Mouse (Mus musculus) embryonic fibroblast, embryonic 13.5 days (primary cell): ENCODE measurements around the gene Pbx4. TPM values are rescaled to one million over a fixed set of nuclear protein-coding genes. Genes with fewer than 3 reads are reported as not detected.

Experiments used
- H3K27ac ChIP-seq: 2 replicates; pipeline ENCODE4 v1.5.1; 2012; ENCODE audit warnings: low read length, control low read depth, inconsistent platforms; ENCODE audit not compliant: insufficient read depth
- H3K4me1 ChIP-seq: 2 replicates; pipeline ENCODE4 v1.6.1; 2011; ENCODE audit warnings: low read length; ENCODE audit not compliant: control insufficient read depth, insufficient read depth
- H3K4me3 ChIP-seq: 2 replicates; pipeline ENCODE4 v1.5.1; 2011; ENCODE audit warnings: mild to moderate bottlenecking, control low read depth, low read length; ENCODE audit not compliant: insufficient read depth
- CTCF ChIP-seq: IDR thresholded peaks from 2 replicates; pipeline ENCODE4 v1.5.1; 2011; ENCODE audit warnings: mild to moderate bottlenecking, control low read depth, low read length, moderate library complexity, borderline replicate concordance; ENCODE audit not compliant: insufficient read depth
- POLR2A ChIP-seq: IDR thresholded peaks from 2 replicates; pipeline ENCODE4 v1.6.1; 2011; ENCODE audit warnings: low read depth, mild to moderate bottlenecking, control low read depth, low read length, moderate library complexity
- polyA plus RNA-seq: library from polyadenylated mRNA; stranded (reverse); fragments of >200 nt; gene quantifications from 2 replicates; pipeline ENCODE4 v1.2.4, GENCODE M21; 2011; ENCODE audit warnings: low read depth; ENCODE audit not compliant: missing spikeins, insufficient read length

Gene Pbx4
- polyA plus RNA-seq, 1 experiment, result 3.6 TPM

- no peak overlapping the region for H3K27ac ChIP-seq
Observed at GRCm38 (mm10) chr8:69796721-69797345, 35.5 kb upstream of the Pbx4 start.

GRCm38 (mm10) chr8:69797661-69798060 is 34.6 kb upstream of the Pbx4 start:
- peaks cover under 1% of the 10 kb centered on the region; the same call in 1 of the 2 replicates for H3K4me1 ChIP-seq
- no peak overlapping the region for H3K27ac ChIP-seq
- TF ChIP-seq POLR2A, result no peak
- no peak for TF ChIP-seq CTCF
- no peak overlapping the region for H3K4me3 ChIP-seq

More at GRCm38 (mm10) chr8:69796721-69797345, 35.5 kb upstream of the Pbx4 start:
- Histone ChIP-seq H3K4me1 (peaks cover 7% of the 10 kb centered on the region; the same call in 1 of the 2 replicates), H3K4me3 (no peak overlapping the region)
- TF ChIP-seq CTCF, result no peak
- TF ChIP-seq POLR2A, result no peak

GRCm38 (mm10) chr8:69799261-69799660 is 33.0 kb upstream of the Pbx4 start:
- Histone ChIP-seq H3K4me1 (no peaks in the 10 kb centered on the region), H3K27ac (no peak overlapping the region), H3K4me3 (no peak overlapping the region)
- no peak for TF ChIP-seq CTCF
- no peak for TF ChIP-seq POLR2A

- no peaks in the 10 kb centered on the region for H3K4me1 ChIP-seq
- H3K4me3 ChIP-seq, result no peak overlapping the region
- no peak for TF ChIP-seq POLR2A
- no peak for TF ChIP-seq CTCF
- H3K27ac ChIP-seq, result no peak overlapping the region
Observed at GRCm38 (mm10) chr8:69799946-69800345, 32.3 kb upstream of the Pbx4 start.

- H3K4me3 ChIP-seq, result no peak overlapping the region
- H3K4me1 ChIP-seq, result no peaks in the 10 kb centered on the region
- TF ChIP-seq POLR2A (no peak), CTCF (no peak)
- H3K27ac ChIP-seq, result no peak overlapping the region
Observed at GRCm38 (mm10) chr8:69801796-69802195, 30.5 kb upstream of the Pbx4 start.

- Histone ChIP-seq H3K27ac (no peak overlapping the region), H3K4me3 (no peak overlapping the region), H3K4me1 (no peaks in the 10 kb centered on the region)
- TF ChIP-seq POLR2A (no peak), CTCF (no peak)
Observed at GRCm38 (mm10) chr8:69802216-69802615, 30.1 kb upstream of the Pbx4 start.

GRCm38 (mm10) chr8:69803366-69803765 is 28.9 kb upstream of the Pbx4 start:
- TF ChIP-seq POLR2A, result no peak
- TF ChIP-seq CTCF, result no peak
- Histone ChIP-seq H3K4me1 (no peaks in the 10 kb centered on the region), H3K27ac (no peak overlapping the region), H3K4me3 (no peak overlapping the region)

GRCm38 (mm10) chr8:69804537-69804936 is 27.8 kb upstream of the Pbx4 start:
- no peak overlapping the region for H3K4me3 ChIP-seq
- no peaks in the 10 kb centered on the region for H3K4me1 ChIP-seq
- no peak overlapping the region for H3K27ac ChIP-seq
- TF ChIP-seq CTCF (no peak), POLR2A (no peak)

GRCm38 (mm10) chr8:69805086-69805485 is 27.2 kb upstream of the Pbx4 start:
- Histone ChIP-seq H3K4me1 (no peaks in the 10 kb centered on the region), H3K27ac (no peak overlapping the region), H3K4me3 (no peak overlapping the region)
- TF ChIP-seq POLR2A (no peak), CTCF (no peak)

GRCm38 (mm10) chr8:69805491-69805890 is 26.8 kb upstream of the Pbx4 start:
- TF ChIP-seq CTCF (no peak), POLR2A (no peak)

GRCm38 (mm10) chr8:69807236-69807635 is 25.1 kb upstream of the Pbx4 start:
- Histone ChIP-seq H3K4me3 (no peak overlapping the region), H3K4me1 (no peaks in the 10 kb centered on the region), H3K27ac (no peak overlapping the region)
- TF ChIP-seq POLR2A (no peak), CTCF (no peak)

More at GRCm38 (mm10) chr8:69805491-69805890, 26.8 kb upstream of the Pbx4 start:
- no peak overlapping the region for H3K4me3 ChIP-seq
- H3K4me1 ChIP-seq, result no peaks in the 10 kb centered on the region
- no peak overlapping the region for H3K27ac ChIP-seq
